Mouse (Mus musculus) monocyte, adult 5-6 weeks (primary cell): Measurements from ENCODE around the gene Gxylt1. TPM values are rescaled to one million over a fixed set of nuclear protein-coding genes. Genes with fewer than 3 reads are reported as not detected.

Experiments
- ATAC-seq: fragments of 153-309, 156-312 bp; replicated peaks from 2 replicates; pipeline ENCODE4 v1.8.0; 2017; ENCODE audit warnings: mild to moderate bottlenecking; ENCODE audit not compliant: low TSS enrichment, insufficient number of reproducible peaks, severe bottlenecking, poor library complexity, low FRiP score
- total RNA-seq: library from RNA; stranded (forward); fragments of 200-1000, 200-491, 200-594 nt; gene quantifications from 3 replicates; pipeline ENCODE4 v1.2.3, GENCODE M21; 2017

Gene Gxylt1
- total RNA-seq, 1 experiment from 2014 or later = 60.0 TPM

- ATAC-seq = no peak
Observed at GRCm38 (mm10) chr15:93201956-93202355, 73.0 kb downstream of the Gxylt1 start.

GRCm38 (mm10) chr15:93191387-93192145 is 83.4 kb downstream of the Gxylt1 start:
- ATAC-seq = no peak

Other genes with a start within 250 kb of the Gxylt1 start
- 19.9 to 26.2 TPM (median 21.2 TPM) in 3 replicates for gene Yaf2, start 61.8 kb upstream of the Gxylt1 start, total RNA-seq
- 121 to 168 TPM (median 162 TPM) in 3 replicates for gene Zcrb1, start 123.2 kb upstream of the Gxylt1 start, total RNA-seq
- 27.4 to 32.4 TPM (median 29.0 TPM) in 3 replicates for gene Pphln1, start 123.2 kb upstream of the Gxylt1 start, total RNA-seq